Mouse (Mus musculus) mesoderm, embryonic 11.5 days (tissue): Measurements from ENCODE around the gene Tubb4b.
"Not testable (repeated sequence)": the region's sequence is repeated elsewhere in the genome, so short reads cannot be mapped to it uniquely, and the experiment has no call there.

Experiments used
- DNase-seq: peaks from one replicate; pipeline ENCODE4 v3.0.0-alpha.2; 2012; ENCODE audit warnings: low read depth, low spot score

The Tubb4b gene

GRCm38 (mm10) chr2:25224492-25224765, at the start of gene Tubb4b:
Gene Tubb4b (minus strand): TSS chr2:25224702.
- DNase-seq = no peak

GRCm38 (mm10) chr2:25273010-25273409, 48.5 kb upstream of the Tubb4b start:
- DNase-seq = no peak

GRCm38 (mm10) chr2:25272515-25272914, 48.0 kb upstream of the Tubb4b start:
- no peak for DNase-seq

- DNase-seq = peak; percentile 98
These were observed 47.5 kb upstream of the Tubb4b start, which contains the start of the genes Ssna1 and Anapc2 for GRCm38 (mm10) chr2:25271827-25272511. Gene Ssna1 (minus strand): TSS chr2:25272438. Gene Anapc2 (plus strand): TSS chr2:25272478.

GRCm38 (mm10) chr2:25267746-25268309, 43.3 kb upstream of the Tubb4b start:
- DNase-seq = no peak

GRCm38 (mm10) chr2:25267241-25267640, 42.7 kb upstream of the Tubb4b start:
- no peak for DNase-seq

GRCm38 (mm10) chr2:25266720-25267119, 42.2 kb upstream of the Tubb4b start:
- no peak for DNase-seq

- DNase-seq = no peak
These were observed 41.6 kb upstream of the Tubb4b start for GRCm38 (mm10) chr2:25265897-25266656.

GRCm38 (mm10) chr2:25264851-25265250, 40.3 kb upstream of the Tubb4b start:
- no peak for DNase-seq

- DNase-seq = no peak
These were observed 39.8 kb upstream of the Tubb4b start for GRCm38 (mm10) chr2:25264286-25264660.

GRCm38 (mm10) chr2:25263623-25264285, 39.3 kb upstream of the Tubb4b start:
- no peak for DNase-seq

GRCm38 (mm10) chr2:25262795-25263622, 38.5 kb upstream of the Tubb4b start:
- DNase-seq = peak; percentile 48

GRCm38 (mm10) chr2:25262291-25262767, 37.8 kb upstream of the Tubb4b start, which contains the start of gene Tprn:
Gene Tprn (plus strand): TSS chr2:25262618.
- DNase-seq = peak; percentile 96

- no peak for DNase-seq
These were observed 37.4 kb upstream of the Tubb4b start for GRCm38 (mm10) chr2:25261870-25262269.

- no peak for DNase-seq
These were observed 34.4 kb upstream of the Tubb4b start for GRCm38 (mm10) chr2:25258887-25259286.

GRCm38 (mm10) chr2:25257250-25257649, 32.7 kb upstream of the Tubb4b start:
- DNase-seq = not testable (repeated sequence)

GRCm38 (mm10) chr2:25256443-25257109, 32.1 kb upstream of the Tubb4b start:
- peak; percentile 52 for DNase-seq

- peak; percentile 93 for DNase-seq
These were observed 30.8 kb upstream of the Tubb4b start, which contains the start of gene Tmem203 for GRCm38 (mm10) chr2:25255284-25255779. Gene Tmem203 (plus strand): TSS chr2:25255439.

GRCm38 (mm10) chr2:25252331-25252730, 27.8 kb upstream of the Tubb4b start:
- no peak for DNase-seq
